Mouse (Mus musculus) intestine, embryonic 16.5 days (tissue): ENCODE results near the gene Zfp704. TPM values are rescaled to one million over a fixed set of nuclear protein-coding genes. Genes with fewer than 3 reads are reported as not detected.

Experiments
- ATAC-seq: fragments of 200-750 bp; cut with Nextera tagmentation; 2 replicates; pipeline ENCODE4 v1.8.0; 2017; ENCODE audit warnings: moderate TSS enrichment, moderate library complexity
- H3K27ac ChIP-seq: fragments of 300-500 bp; sonication (generic); 2 replicates; pipeline ENCODE4 v1.5.1; 2014; ENCODE audit warnings: mild to moderate bottlenecking, low read length
- H3K27me3 ChIP-seq: fragments of 300-500 bp; sonication (generic); replicated peaks from 2 replicates; pipeline ENCODE4 v1.6.1; 2014; ENCODE audit warnings: low read length, control low read depth, mixed read lengths; ENCODE audit not compliant: control insufficient read depth, insufficient read depth
- H3K36me3 ChIP-seq: fragments of 300-500 bp; sonication (generic); 2 replicates; pipeline ENCODE4 v1.6.1; 2014; ENCODE audit warnings: low read length, control low read depth; ENCODE audit not compliant: control insufficient read depth, insufficient read depth
- H3K4me1 ChIP-seq: fragments of 300-500 bp; sonication (generic); 2 replicates; pipeline ENCODE4 v1.6.1; 2014; ENCODE audit warnings: low read length, control low read depth, mixed read lengths; ENCODE audit not compliant: control insufficient read depth, insufficient read depth
- H3K4me2 ChIP-seq: fragments of 300-500 bp; sonication (generic); 2 replicates; pipeline ENCODE4 v1.6.1; 2014; ENCODE audit warnings: low read depth, low read length, control low read depth
- H3K4me3 ChIP-seq: fragments of 300-500 bp; sonication (generic); 2 replicates; pipeline ENCODE4 v1.5.1; 2014; ENCODE audit warnings: mild to moderate bottlenecking, low read length
- H3K9ac ChIP-seq: fragments of 300-500 bp; sonication (generic); 2 replicates; pipeline ENCODE4 v1.6.1; 2014; ENCODE audit warnings: low read depth, low read length
- H3K9me3 ChIP-seq: fragments of 300-500 bp; sonication (generic); 2 replicates; pipeline ENCODE4 v1.6.1; 2016; ENCODE audit warnings: low read length, control low read depth; ENCODE audit not compliant: control insufficient read depth
- WGBS: fragments of 180-500 bp; shearing (Covaris S2); extraction: QIAGEN DNeasy Blood & Tissue Kit; methylation state at CpG from one replicate; pipeline ENCODE4 v1.1.7; 2014; 5-methylcytosine and 5-hydroxymethylcytosine counted together
- polyA plus RNA-seq: library from polyadenylated mRNA; unstranded; fragments of >200 nt; fragmentation: Nextera tagmentation; extraction: Ambion mirVana; gene quantifications from 2 replicates; pipeline ENCODE4 v1.2.1, GENCODE M21; 2015

Zfp704 gene
- polyA plus RNA-seq, 1 experiment from 2014 or later = 4.4 TPM

GRCm38 (mm10) chr3:9497260-9497659, 112.6 kb downstream of the Zfp704 start:
- Histone ChIP-seq H3K27me3 (no peaks in the 10 kb centered on the region), H3K27ac (no peak overlapping the region), H3K4me2 (no peak overlapping the region), H3K36me3 (no peaks in the 10 kb centered on the region), H3K4me1 (peaks cover 15% of the 10 kb centered on the region), H3K9me3 (no peaks in the 10 kb centered on the region), H3K4me3 (no peak overlapping the region), H3K9ac (no peak overlapping the region)
- ATAC-seq = no peak
- WGBS = 44% methylated on average over 5 of the region's 5 CpGs

- Histone ChIP-seq H3K9ac (no peak overlapping the region), H3K36me3 (no peaks in the 10 kb centered on the region), H3K4me2 (no peak overlapping the region), H3K27me3 (no peaks in the 10 kb centered on the region), H3K4me1 (no peaks in the 10 kb centered on the region), H3K27ac (no peak overlapping the region), H3K4me3 (no peak overlapping the region), H3K9me3 (no peaks in the 10 kb centered on the region)
- no peak for ATAC-seq
- WGBS = 83% methylated on average over 4 of the region's 4 CpGs
Measured at GRCm38 (mm10) chr3:9491766-9492283, 118.1 kb downstream of the Zfp704 start.

GRCm38 (mm10) chr3:9487644-9488043, 122.2 kb downstream of the Zfp704 start:
- no peak for ATAC-seq
- H3K27me3 ChIP-seq = no peaks in the 10 kb centered on the region
- 84% methylated on average over 4 of the region's 4 CpGs for WGBS
- no peak overlapping the region for H3K4me3 ChIP-seq
- H3K36me3 ChIP-seq = no peaks in the 10 kb centered on the region
- no peak overlapping the region for H3K27ac ChIP-seq
- no peaks in the 10 kb centered on the region for H3K9me3 ChIP-seq
- no peak overlapping the region for H3K9ac ChIP-seq
- H3K4me1 ChIP-seq = peaks cover 8% of the 10 kb centered on the region; the same call in 1 of the 2 replicates
- H3K4me2 ChIP-seq = no peak overlapping the region

- no peak overlapping the region for H3K4me3 ChIP-seq
- no peak overlapping the region for H3K27ac ChIP-seq
- no peaks in the 10 kb centered on the region for H3K36me3 ChIP-seq
- H3K4me2 ChIP-seq = no peak overlapping the region
- H3K27me3 ChIP-seq = no peaks in the 10 kb centered on the region
- 87% methylated on average over 3 of the region's 3 CpGs for WGBS
- no peak for ATAC-seq
- H3K9me3 ChIP-seq = no peaks in the 10 kb centered on the region
- H3K4me1 ChIP-seq = peaks cover 8% of the 10 kb centered on the region; the same call in 1 of the 2 replicates
- H3K9ac ChIP-seq = no peak overlapping the region
Measured at GRCm38 (mm10) chr3:9485506-9485905, 124.4 kb downstream of the Zfp704 start.

GRCm38 (mm10) chr3:9481956-9482355, 127.9 kb downstream of the Zfp704 start:
- Histone ChIP-seq H3K9ac (no peak overlapping the region), H3K27me3 (no peaks in the 10 kb centered on the region), H3K36me3 (no peaks in the 10 kb centered on the region), H3K9me3 (no peaks in the 10 kb centered on the region), H3K4me3 (no peak overlapping the region), H3K4me2 (no peak overlapping the region), H3K27ac (no peak overlapping the region), H3K4me1 (peaks cover 8% of the 10 kb centered on the region; the same call in 1 of the 2 replicates)
- WGBS = 90% methylated on average over 4 of the region's 4 CpGs
- no peak for ATAC-seq

- Histone ChIP-seq H3K27me3 (no peaks in the 10 kb centered on the region), H3K4me1 (peaks cover 8% of the 10 kb centered on the region; the same call in 1 of the 2 replicates), H3K9me3 (no peaks in the 10 kb centered on the region), H3K36me3 (no peaks in the 10 kb centered on the region), H3K27ac (no peak overlapping the region), H3K4me2 (no peak overlapping the region), H3K9ac (no peak overlapping the region), H3K4me3 (no peak overlapping the region)
- no peak for ATAC-seq
- 71% methylated on average over 6 of the region's 6 CpGs for WGBS
Measured at GRCm38 (mm10) chr3:9481358-9481757, 128.5 kb downstream of the Zfp704 start.

- Histone ChIP-seq H3K27me3 (no peaks in the 10 kb centered on the region), H3K27ac (no peak overlapping the region), H3K9ac (no peak overlapping the region), H3K4me2 (no peak overlapping the region), H3K4me3 (no peak overlapping the region), H3K4me1 (peaks cover 8% of the 10 kb centered on the region; the same call in 1 of the 2 replicates), H3K9me3 (no peaks in the 10 kb centered on the region), H3K36me3 (no peaks in the 10 kb centered on the region)
- no peak for ATAC-seq
- 90% methylated on average over 5 of the region's 5 CpGs for WGBS
Measured at GRCm38 (mm10) chr3:9480936-9481335, 128.9 kb downstream of the Zfp704 start.

- H3K4me2 ChIP-seq = no peak overlapping the region
- no peak for ATAC-seq
- H3K36me3 ChIP-seq = no peaks in the 10 kb centered on the region
- 87% methylated on average over 2 of the region's 2 CpGs for WGBS
- H3K9me3 ChIP-seq = no peaks in the 10 kb centered on the region
- no peaks in the 10 kb centered on the region for H3K27me3 ChIP-seq
- H3K4me3 ChIP-seq = no peak overlapping the region
- no peak overlapping the region for H3K27ac ChIP-seq
- H3K4me1 ChIP-seq = no peaks in the 10 kb centered on the region
- H3K9ac ChIP-seq = no peak overlapping the region
Measured at GRCm38 (mm10) chr3:9477386-9477785, 132.5 kb downstream of the Zfp704 start.

- 91% methylated on average over 3 of the region's 3 CpGs for WGBS
- Histone ChIP-seq H3K4me2 (no peak overlapping the region), H3K27me3 (no peaks in the 10 kb centered on the region), H3K4me1 (no peaks in the 10 kb centered on the region), H3K36me3 (no peaks in the 10 kb centered on the region), H3K9ac (no peak overlapping the region), H3K9me3 (no peaks in the 10 kb centered on the region), H3K4me3 (no peak overlapping the region), H3K27ac (no peak overlapping the region)
- ATAC-seq = no peak
Measured at GRCm38 (mm10) chr3:9476336-9476735, 133.5 kb downstream of the Zfp704 start.

GRCm38 (mm10) chr3:9475501-9475900, 134.4 kb downstream of the Zfp704 start:
- Histone ChIP-seq H3K4me2 (no peak overlapping the region), H3K9me3 (no peaks in the 10 kb centered on the region), H3K4me3 (no peak overlapping the region), H3K36me3 (no peaks in the 10 kb centered on the region), H3K27ac (no peak overlapping the region), H3K9ac (no peak overlapping the region), H3K27me3 (no peaks in the 10 kb centered on the region), H3K4me1 (no peaks in the 10 kb centered on the region)
- WGBS = 87% methylated on average over 5 of the region's 5 CpGs
- ATAC-seq = no peak
